ENCODE assay signal across 7 mouse cellular contexts in the genomic region with DNA sequence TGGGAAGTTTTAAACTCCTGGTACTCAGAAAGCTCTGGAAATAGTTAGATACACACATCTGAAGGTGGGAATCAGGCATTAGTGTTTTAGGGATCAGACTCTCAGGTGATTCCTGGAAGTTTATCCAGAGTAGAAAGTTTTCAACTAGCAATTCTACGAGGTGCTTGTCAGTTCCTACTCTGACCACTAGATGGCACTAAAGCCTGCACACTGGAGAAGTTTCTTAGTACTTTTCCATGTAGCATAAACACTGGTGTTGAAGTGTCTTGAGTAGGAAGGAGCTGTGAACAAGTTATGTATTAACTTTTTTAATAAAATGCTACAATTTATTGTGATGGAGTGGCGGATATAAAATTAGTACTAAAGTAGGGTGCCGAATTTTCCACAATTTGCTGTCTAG.
DNase-seq lines count a peak whose midpoint lies in the region; ATAC-seq lines count a peak whose summit lies in the region.

No protein-coding gene starts in this region.

- intact Hi-C loops in heart, postnatal 14 days (cut with DNase I), result loop anchor here (2.0 to 10.0 kb wide), 3 partner anchors 407 to 1181 kb away; partner anchors contain the start of gene Cldn1

- no peak for ATAC-seq in liver, embryonic 11.5 days (replicated peaks; ENCODE audit: low FRiP score)

- no peak overlapping the region for H3K4me2 ChIP-seq in liver, embryonic 11.5 days

- DNase-seq in liver (peak; percentile 38), NIH3T3 (ENCODE audit: low read depth) (peak; percentile 89)
- no peak for DNase-seq in liver, embryonic 11.5 days (ENCODE audit: low spot score)
- peak; percentile 35 for DNase-seq in cerebellum, adult 8-10 months
- peak; percentile 56 to 75 for DNase-seq in heart, postnatal 14 days
- peak; percentile 53 for DNase-seq in limb, embryonic 10.5 days (ENCODE audit: low spot score)
- DNase-seq in retina, postnatal 1 day, result peak; percentile 73

- WGBS in liver, embryonic 11.5 days, result 18% methylated on average over 3 of the region's 3 CpGs
- 23% methylated on average over 3 of the region's 3 CpGs for WGBS in limb, embryonic 10.5 days

- no peak overlapping the region for H3K9ac ChIP-seq in liver, embryonic 11.5 days (ENCODE audit: low read depth, low read length)

- H3K4me1 ChIP-seq in liver, embryonic 11.5 days (replicated peaks; ENCODE audit: control insufficient read depth, insufficient read depth, low read length), result no peaks in the 10 kb centered on the region
- no peaks in the 10 kb centered on the region for H3K4me1 ChIP-seq in limb, embryonic 10.5 days

- no peaks in the 10 kb centered on the region for H3K9me3 ChIP-seq in liver, embryonic 11.5 days (ENCODE audit: control insufficient read depth, low read length)
- H3K9me3 ChIP-seq in limb, embryonic 10.5 days (replicated peaks), result no peaks in the 10 kb centered on the region

- H3K36me3 ChIP-seq in liver, embryonic 11.5 days (ENCODE audit: control insufficient read depth, insufficient read depth, low read length), result no peaks in the 10 kb centered on the region
- H3K36me3 ChIP-seq in limb, embryonic 10.5 days, result no peaks in the 10 kb centered on the region

- no peaks in the 10 kb centered on the region for H3K27me3 ChIP-seq in liver, embryonic 11.5 days (replicated peaks; ENCODE audit: control insufficient read depth, insufficient read depth, low read length)
- H3K27me3 ChIP-seq in limb, embryonic 10.5 days (ENCODE audit: low read depth, poor library complexity, severe bottlenecking), result no peaks in the 10 kb centered on the region

- no peak overlapping the region for H3K4me3 ChIP-seq in liver, embryonic 11.5 days (ENCODE audit: low read depth, low read length)
- H3K4me3 ChIP-seq in limb, embryonic 10.5 days, result no peak overlapping the region

- no peak overlapping the region for H3K27ac ChIP-seq in liver, embryonic 11.5 days (ENCODE audit: low read depth, low read length)
- no peak overlapping the region for H3K27ac ChIP-seq in limb, embryonic 10.5 days
